Mouse (Mus musculus) kidney, adult 11 months (tissue): Measurements from ENCODE around the gene Zfp37.
"Not testable (repeated sequence)": the region's sequence is repeated elsewhere in the genome, so short reads cannot be mapped to it uniquely, and the experiment has no call there.

Experiments
- DNase-seq: peaks from one replicate; pipeline ENCODE4 v3.0.0; 2022

The Zfp37 gene

DNA sequence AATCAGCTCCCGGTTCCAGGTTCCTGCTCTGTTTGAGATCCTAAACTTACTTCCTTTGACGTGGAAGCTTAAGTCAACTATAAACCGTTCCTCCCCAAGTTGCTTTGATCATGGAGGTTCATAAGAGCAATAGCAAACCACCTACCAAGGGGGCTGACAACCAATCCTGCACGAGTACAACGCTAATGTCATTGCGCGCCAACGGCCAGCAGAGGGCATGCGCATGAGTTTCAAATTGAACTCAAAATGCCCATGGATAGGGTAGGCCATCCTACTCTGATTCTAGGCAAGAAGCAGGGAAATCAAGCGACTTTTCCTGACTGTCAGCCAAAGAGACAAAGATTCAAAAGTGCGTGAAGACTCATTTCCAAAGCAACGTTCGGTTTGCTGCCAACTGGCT, at the start of gene Zfp37:
Gene Zfp37, minus strand, starts transcription at position 279 of the 400 bp plus-strand sequence.
- no peak for DNase-seq

DNA sequence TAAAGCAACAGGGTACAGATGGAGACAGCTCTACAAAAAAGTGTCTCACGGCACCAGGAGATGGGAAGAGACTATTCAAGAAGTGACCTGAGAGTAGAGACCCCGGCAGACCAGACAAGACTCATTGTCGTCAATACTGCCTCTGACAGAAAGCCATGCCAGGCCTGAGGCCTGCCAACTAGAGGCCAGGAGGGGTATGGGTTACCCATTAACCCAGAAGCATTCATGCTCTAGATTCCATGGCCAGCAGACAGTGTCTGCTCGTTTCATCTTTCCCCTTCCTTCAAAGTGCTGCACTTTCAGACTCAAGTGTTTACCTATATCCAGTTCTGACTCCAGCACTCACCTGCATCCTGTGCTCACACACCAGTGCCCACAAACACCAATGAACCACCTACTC, 47.2 kb upstream of the Zfp37 start:
- peak; percentile 60 for DNase-seq

DNA sequence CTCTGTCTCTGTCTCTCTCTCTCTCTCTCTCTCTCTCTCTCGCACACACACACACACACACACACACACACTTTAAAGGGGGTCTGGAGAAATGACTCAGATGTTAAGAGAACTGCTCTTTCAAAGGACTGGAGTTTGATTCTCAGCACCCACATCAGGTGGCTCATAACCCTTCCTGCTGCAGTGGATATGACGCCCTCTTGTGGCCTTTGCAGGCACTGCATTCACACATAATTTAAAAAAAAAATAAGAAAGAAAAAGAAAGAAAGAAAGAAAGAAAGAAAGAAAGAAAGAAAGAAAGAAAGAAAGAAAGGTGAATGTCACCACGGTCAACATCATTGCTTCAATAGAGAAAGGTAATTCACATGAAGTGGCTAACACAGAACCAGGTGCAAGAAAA, 46.4 kb upstream of the Zfp37 start:
- DNase-seq = no peak

DNA sequence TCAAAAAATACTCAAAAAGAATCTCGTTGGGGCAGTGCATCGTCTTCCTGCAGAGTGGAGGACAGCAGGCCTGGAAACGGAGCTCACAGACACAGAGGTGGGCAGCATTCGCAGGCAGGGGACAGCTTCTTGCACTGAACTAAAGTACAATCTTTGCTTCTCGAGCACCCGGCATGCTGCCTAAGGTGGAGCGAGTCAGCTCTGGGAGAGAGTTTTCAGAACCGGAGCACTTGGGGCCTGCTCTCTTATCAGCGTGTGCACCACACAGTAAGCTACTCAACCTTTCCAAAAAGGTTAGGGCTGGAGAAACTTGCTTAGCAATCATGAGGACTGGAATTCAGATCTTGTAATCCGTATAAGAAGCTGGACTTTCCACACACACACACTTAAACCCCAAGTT, 45.8 kb upstream of the Zfp37 start:
- no peak for DNase-seq

GRCm38 (mm10) chr4:62274841-62275536, 44.1 kb upstream of the Zfp37 start:
- DNase-seq = no peak

DNA sequence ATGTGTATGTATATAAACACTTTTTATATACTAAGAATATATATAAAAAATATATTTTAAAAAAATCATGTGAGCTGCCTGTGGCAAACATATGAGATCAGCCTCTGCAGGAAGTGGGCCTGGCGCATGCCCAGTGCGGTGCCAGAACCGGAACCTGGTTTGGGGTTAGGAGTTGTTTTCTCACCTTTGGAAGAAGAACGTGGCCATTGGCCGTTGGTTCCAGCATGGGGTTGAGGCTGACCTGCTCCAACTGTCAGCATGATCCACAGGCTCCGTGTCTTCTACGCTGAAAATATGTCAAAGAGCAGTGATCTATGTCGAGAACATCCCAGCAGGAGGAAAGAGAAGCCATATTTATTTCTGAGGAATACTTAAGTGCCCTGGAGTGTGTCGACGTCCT, 43.1 kb upstream of the Zfp37 start:
- no peak for DNase-seq

DNA sequence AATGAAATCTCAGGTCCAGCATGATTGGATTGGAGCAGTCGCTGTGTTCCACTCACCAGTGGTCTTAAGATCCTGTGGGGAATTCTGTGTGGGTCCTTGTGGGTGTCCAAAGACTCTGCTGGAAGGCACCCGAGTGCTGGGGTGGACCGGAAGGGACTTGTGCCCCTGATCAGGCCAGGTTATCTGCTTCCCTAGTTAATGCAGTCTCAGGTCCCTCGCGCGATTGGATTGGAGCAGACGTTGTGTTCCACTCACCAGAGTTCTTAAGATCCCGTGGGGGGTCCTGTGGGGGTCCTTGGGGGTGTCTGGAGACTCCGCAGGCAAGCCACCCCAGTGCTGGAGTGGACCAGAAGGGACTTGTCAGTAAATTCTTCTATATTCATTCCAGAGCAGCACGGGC, 41.8 kb upstream of the Zfp37 start:
- DNase-seq = no peak

DNA sequence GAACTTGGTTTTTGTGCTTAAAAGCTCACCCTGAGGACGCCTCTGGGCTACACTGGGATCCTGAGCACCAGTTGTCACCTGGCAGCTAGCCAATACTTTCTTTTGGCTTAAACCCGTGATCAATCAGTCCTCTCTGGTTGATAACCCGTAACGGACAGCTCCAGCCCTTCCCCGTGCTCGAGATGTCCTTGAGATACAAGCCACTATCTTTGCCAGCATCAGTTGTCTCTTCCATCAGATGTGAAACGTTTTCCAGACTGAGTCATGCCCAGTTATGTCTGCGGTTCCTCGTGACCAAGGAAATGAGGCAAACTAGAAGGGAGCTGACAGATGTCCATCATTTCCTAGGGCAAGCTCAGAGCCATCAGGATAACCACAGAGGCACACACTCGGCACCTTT, 36.3 kb upstream of the Zfp37 start:
- DNase-seq = no peak

DNA sequence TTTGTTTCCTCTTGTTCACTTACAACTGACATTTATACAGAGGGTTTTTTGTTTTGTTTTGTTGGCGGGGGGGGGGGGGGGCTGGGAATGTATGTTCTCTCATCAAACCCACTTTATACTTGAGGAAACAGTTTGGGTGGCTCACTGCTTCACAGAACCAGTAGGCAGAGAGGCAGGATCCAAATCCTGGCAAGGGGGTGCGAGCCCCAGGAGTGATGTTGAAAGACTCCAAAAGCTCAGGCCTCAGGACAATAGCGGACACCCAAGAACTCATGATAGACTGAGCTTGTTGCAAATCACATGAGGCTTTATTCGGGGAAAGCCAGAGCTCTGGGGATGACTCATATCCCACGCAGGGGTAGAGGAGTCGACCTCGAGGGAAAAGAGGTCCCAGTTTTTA, 35.2 kb upstream of the Zfp37 start:
- not testable (repeated sequence) for DNase-seq

DNA sequence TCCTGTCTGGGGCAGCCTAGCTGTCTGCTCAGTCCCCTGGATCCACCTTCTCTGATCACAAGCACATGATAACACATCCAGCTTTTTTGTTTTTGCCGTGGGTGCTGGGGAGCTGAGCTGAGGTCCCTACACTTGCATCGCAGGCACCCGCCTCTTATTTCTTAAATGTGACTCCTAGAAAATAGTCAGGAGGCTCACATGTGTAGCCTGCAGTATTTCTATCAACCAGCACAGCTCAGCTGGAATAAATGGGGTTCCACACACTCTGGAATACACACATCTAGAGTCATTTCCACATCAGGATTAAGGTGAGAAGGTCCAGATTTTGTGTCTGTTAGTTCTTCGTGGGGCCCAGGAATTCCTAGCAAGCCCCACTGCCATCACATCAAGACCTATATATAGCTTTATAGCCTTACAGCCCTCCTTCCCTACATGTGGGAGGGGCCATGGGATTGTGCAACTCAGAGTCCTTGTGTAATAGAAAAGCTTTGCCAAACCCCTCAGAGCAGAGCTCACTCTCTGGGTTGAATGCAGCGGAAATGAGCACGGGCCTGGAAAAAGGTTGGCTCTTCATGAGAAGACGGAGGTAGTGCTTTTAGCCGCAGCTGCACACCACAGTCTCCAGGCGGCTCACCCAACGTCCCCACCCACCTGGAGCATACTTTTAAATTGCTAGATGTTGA, 34.4 kb upstream of the Zfp37 start:
- no peak for DNase-seq

DNA sequence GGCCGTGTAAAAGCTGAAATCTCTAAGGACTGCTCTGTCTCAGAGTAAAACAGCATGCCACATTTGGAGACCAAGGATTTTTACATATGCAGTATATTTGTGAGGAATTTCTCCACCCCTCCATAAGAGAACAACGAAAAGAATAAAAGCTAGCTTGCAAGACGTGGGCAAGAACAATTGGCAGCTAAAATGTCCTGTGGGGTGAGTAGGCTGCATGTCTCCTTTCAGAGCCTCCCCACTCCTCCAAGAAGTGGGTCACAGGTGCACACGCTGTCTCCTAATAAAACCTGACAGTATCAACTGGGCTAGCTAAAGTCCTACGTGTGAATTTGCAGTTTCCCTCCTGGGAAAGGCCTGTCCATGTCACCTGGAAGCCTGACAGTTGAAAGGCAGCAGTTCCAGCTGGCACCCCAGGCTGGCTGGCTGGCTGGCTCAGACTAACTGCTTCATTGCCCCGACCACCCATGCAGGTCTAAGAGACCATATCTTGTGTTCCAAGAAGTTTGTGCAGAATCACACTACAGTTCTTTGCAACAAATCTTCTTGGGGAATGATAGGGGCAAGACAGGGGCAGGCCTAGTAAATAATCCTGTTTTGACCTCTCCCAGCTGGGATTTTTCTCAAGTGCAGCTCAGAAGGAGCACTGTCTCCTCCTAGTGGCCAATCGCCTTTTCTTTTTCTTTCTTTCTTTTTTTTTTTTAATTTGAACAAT, 32.4 kb upstream of the Zfp37 start:
- no peak for DNase-seq

GRCm38 (mm10) chr4:62262276-62262675, 31.4 kb upstream of the Zfp37 start, which contains the start of gene Slc31a2:
Gene Slc31a2, plus strand, starts transcription at chr4:62262562.
- no peak for DNase-seq

GRCm38 (mm10) chr4:62256931-62257330, 26.1 kb upstream of the Zfp37 start:
- no peak for DNase-seq

GRCm38 (mm10) chr4:62254551-62254950, 23.7 kb upstream of the Zfp37 start:
- DNase-seq = no peak

DNA sequence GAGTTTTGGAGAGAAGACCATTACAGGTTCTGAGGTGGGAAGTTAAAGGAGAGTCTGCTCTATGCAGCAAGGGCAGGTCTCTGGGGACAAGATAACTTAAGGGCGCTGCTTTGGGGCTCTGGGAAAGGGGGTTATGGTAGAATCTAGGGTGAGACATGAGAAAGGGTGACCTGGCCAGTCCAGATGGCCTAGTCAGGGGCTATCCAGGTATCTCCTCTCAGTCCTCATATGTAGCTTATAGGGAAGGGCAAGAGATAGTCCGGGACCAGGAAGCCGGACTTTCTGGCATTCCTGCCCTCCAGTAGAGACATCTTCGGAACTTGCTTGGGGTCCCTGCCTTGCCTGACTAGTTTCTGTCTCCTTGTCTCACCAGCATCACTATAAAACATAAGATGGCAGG, 20.9 kb upstream of the Zfp37 start:
- no peak for DNase-seq

DNA sequence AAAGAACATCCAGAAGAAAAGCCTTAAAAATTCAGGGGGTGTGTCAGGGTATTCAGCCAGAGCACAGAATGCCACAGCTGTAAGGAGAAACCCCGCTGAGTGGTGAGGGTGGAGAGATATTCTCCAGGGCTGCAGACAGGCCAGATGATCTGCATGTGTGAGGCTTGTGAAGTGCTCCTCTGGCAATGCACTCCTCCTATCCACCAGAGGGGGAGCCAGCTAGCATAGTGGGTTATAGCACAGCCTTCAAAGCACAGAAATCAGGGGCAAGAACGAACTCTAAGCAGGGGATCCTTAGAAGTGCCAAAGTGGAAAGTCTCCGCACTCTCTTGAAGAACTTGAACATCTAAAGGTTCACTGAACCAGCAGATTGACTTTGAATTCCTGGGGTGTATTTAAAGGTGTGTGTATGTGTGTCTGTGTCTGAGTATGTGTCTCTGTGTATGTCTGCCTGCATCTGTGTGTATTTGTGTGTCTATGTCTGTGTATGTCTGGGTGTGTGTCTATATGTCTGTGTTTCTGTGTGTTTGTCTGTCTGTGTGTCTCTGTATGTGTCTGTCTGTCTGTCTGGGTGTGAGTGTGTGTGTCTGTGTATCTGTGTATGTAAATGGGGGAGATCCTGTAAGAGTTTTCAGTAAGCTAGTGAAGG, 20.2 kb upstream of the Zfp37 start:
- DNase-seq = no peak

- DNase-seq = no peak
These were observed 17.5 kb upstream of the Zfp37 start for GRCm38 (mm10) chr4:62248328-62248727.

- no peak for DNase-seq
These were observed 9.7 kb upstream of the Zfp37 start for GRCm38 (mm10) chr4:62240586-62240985.

DNA sequence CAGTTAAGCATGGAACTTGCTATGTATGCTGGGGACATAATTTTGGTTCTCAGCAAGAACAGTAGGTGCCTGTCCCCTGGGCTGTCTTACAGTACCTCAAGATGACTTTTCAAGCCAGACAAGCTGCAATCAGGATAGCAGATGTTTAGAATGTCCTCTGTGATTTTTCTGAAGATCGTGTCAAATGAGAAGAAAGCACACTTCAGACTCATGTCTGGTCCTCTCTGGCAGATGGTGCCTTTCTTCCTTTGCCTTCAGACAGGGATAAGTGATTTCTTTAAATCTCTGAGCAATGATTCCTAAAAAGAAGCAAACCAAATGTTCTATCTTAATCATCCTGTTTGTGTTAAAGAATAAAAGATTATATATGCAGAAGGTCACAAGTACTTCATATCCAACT, 694 bp downstream of the Zfp37 start:
- DNase-seq = no peak

DNA sequence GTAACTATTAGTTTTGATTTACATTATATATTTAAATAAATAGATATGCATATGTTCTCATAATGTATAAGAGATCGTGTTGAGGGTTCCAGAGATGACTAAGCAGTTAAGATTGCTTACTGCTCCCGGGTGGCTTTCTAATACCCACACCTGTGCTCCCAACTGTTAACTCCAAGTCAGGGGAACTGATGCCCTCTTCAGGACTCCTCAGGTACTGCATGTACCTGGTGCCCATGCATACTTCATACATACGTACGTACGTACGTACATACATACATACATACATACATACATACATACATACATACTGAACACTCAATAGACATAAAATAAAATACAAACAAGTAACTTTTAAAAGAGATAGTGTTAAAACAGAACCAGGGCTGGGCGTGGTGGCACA, 1.4 kb downstream of the Zfp37 start:
- no peak for DNase-seq

- DNase-seq = no peak
These were observed 2.5 kb downstream of the Zfp37 start for GRCm38 (mm10) chr4:62228391-62228790.

GRCm38 (mm10) chr4:62213490-62213889, 17.4 kb downstream of the Zfp37 start:
- DNase-seq = no peak

DNA sequence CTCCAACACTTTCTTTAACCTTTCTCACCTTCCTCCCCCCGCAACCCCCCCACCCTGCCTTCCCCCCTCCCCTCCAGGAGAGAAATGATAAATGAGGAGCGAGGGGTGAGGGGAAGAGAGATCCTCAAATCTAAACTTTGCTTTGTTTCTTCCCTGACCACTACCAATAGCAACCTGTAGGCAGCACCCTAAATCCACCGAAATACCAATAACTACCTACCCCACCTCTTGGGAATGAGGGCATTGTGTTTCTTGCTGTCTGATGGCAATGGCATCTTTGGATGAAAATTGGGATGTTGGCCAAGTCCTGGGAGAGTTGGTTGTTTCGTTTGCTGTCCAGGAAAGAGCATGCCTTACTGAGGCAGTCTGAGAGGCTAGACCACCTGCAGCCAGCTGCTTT, 20.8 kb downstream of the Zfp37 start:
- DNase-seq = no peak
